Mouse (Mus musculus) midbrain, postnatal 0 days (tissue): ENCODE results near the gene Col4a2. TPM values are rescaled to one million over a fixed set of nuclear protein-coding genes. Genes with fewer than 3 reads are reported as not detected.
A peak's percentile ranks its signal among the peaks of the same experiment; 100 is the strongest.

ENCODE experiments used
- ATAC-seq: fragments of 200-750 bp; cut with Nextera tagmentation; 2 replicates; pipeline ENCODE4 v1.8.0; 2017; ENCODE audit warnings: moderate number of reproducible peaks, mild to moderate bottlenecking, moderate TSS enrichment, moderate library complexity; ENCODE audit not compliant: low FRiP score
- DNase-seq: peaks from one replicate; pipeline ENCODE4 v3.0.0-alpha.2; 2015; ENCODE audit warnings: low spot score
- H3K27ac ChIP-seq: fragments of 300-500 bp; sonication (generic); 2 replicates; pipeline ENCODE4 v1.5.1; 2014; ENCODE audit warnings: low read depth, mild to moderate bottlenecking, low read length, mixed read lengths
- H3K27me3 ChIP-seq: fragments of 300-500 bp; sonication (generic); 2 replicates; pipeline ENCODE4 v1.6.1; 2014; ENCODE audit warnings: low read length, control low read depth, mixed read lengths; ENCODE audit not compliant: insufficient read depth
- H3K36me3 ChIP-seq: fragments of 300-500 bp; sonication (generic); 2 replicates; pipeline ENCODE4 v1.6.1; 2014; ENCODE audit warnings: low read length, control low read depth, mixed read lengths; ENCODE audit not compliant: insufficient read depth
- H3K4me1 ChIP-seq: fragments of 300-500 bp; sonication (generic); 2 replicates; pipeline ENCODE4 v1.6.1; 2014; ENCODE audit warnings: mild to moderate bottlenecking, control low read depth, antibody characterized with exemption, low read length, mixed read lengths; ENCODE audit not compliant: insufficient read depth
- H3K4me2 ChIP-seq: fragments of 300-500 bp; sonication (generic); 2 replicates; pipeline ENCODE4 v1.6.1; 2014; ENCODE audit warnings: low read depth, mild to moderate bottlenecking, low read length, mixed read lengths; ENCODE audit not compliant: poor library complexity, severe bottlenecking
- H3K4me3 ChIP-seq: fragments of 300-500 bp; sonication (generic); 2 replicates; pipeline ENCODE4 v1.5.1; 2014; ENCODE audit warnings: low read depth, mild to moderate bottlenecking, low read length, moderate library complexity
- H3K9ac ChIP-seq: fragments of 300-500 bp; sonication (generic); replicated peaks from 2 replicates; pipeline ENCODE4 v1.6.1; 2014; ENCODE audit warnings: mild to moderate bottlenecking, low read length, moderate library complexity, mixed read lengths; ENCODE audit not compliant: poor library complexity, severe bottlenecking
- H3K9me3 ChIP-seq: fragments of 300-500 bp; sonication (generic); 2 replicates; pipeline ENCODE4 v1.6.1; 2016; ENCODE audit warnings: low read length, control low read depth
- CTCF ChIP-seq: IDR thresholded peaks from 2 replicates; pipeline ENCODE4 v1.5.1; 2016; ENCODE audit warnings: antibody characterized with exemption, mild to moderate bottlenecking
- WGBS: fragments of 180-500 bp; shearing (Covaris S2); extraction: QIAGEN DNeasy Blood & Tissue Kit; methylation state at CpG from one replicate; pipeline ENCODE4 v1.1.7; 2014; 5-methylcytosine and 5-hydroxymethylcytosine counted together
- polyA plus RNA-seq: library from polyadenylated mRNA; unstranded; fragments of >200 nt; fragmentation: Nextera tagmentation; extraction: Ambion mirVana; gene quantifications from 2 replicates; pipeline ENCODE4 v1.2.1, GENCODE M21; 2015
- total RNA-seq: library from RNA; depleted of rRNA; stranded (reverse); fragments of >200 nt; gene quantifications from 2 replicates; pipeline ENCODE4 v1.2.3, GENCODE M21; 2014

Col4a2 gene
- total and polyA plus RNA-seq, 2 experiments from 2014 or later: 31.3 to 92.5 TPM

DNA sequence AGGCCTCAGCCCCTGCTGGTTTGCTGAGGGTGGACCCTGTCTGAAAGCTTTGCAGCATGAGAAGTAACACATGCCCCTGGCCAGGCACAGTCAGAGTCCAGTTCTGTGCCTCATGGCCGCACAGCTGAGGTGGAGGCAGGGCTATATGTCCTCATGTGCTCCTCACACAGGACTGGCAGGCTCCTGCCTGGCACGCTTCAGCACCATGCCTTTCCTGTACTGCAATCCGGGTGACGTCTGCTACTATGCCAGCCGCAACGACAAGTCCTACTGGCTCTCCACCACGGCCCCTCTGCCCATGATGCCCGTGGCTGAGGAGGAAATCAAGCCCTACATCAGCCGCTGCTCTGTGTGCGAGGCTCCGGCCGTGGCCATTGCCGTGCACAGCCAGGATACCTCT lies 133.2 kb downstream of the Col4a2 start:
- H3K9ac ChIP-seq: no peak overlapping the region
- ATAC-seq: no peak
- 94% methylated on average over 13 of the region's 13 CpGs for WGBS

DNA sequence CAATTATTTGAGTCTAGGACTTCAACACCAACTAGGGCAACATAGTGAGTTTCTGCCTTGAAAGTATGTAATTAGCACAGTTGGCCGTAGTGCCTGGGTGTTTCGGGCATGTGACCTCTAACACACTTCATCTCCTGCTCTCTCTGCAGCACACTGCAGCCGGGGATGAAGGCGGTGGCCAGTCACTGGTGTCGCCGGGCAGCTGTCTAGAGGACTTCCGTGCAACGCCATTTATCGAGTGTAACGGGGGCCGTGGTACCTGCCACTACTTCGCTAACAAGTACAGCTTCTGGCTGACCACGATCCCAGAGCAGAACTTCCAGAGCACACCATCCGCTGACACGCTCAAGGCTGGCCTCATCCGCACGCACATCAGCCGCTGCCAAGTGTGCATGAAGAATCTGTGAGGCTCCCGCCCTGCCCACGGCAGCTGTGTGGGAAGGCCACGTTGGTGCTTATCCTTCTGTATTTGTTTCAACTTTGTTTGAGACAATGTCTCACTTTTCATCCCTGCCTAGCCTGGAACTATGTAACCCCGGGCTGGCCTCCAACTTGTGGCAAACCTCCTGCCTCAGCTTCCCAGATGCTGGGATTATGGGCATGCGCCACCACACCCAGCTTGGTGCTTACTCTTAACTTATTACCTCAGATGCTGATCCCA lies 135.4 kb downstream of the Col4a2 start:
- Histone ChIP-seq H3K36me3 (peaks cover 8% of the 10 kb centered on the region), H3K27ac (no peak overlapping the region), H3K4me3 (no peak overlapping the region), H3K9ac (no peak overlapping the region), H3K27me3 (no peaks in the 10 kb centered on the region), H3K4me1 (no peaks in the 10 kb centered on the region), H3K9me3 (no peaks in the 10 kb centered on the region), H3K4me2 (no peak overlapping the region)
- DNase-seq: no peak
- no peak for TF ChIP-seq CTCF
- WGBS: 94% methylated on average over 23 of the region's 23 CpGs
- no peak for ATAC-seq

More for the DNA sequence above, 133.2 kb downstream of the Col4a2 start:
- no peak for TF ChIP-seq CTCF
- DNase-seq: no peak
- Histone ChIP-seq H3K9me3 (no peaks in the 10 kb centered on the region), H3K36me3 (peaks cover 11% of the 10 kb centered on the region), H3K27me3 (no peaks in the 10 kb centered on the region), H3K4me2 (no peak overlapping the region), H3K27ac (no peak overlapping the region), H3K4me3 (no peak overlapping the region), H3K4me1 (no peaks in the 10 kb centered on the region)

DNA sequence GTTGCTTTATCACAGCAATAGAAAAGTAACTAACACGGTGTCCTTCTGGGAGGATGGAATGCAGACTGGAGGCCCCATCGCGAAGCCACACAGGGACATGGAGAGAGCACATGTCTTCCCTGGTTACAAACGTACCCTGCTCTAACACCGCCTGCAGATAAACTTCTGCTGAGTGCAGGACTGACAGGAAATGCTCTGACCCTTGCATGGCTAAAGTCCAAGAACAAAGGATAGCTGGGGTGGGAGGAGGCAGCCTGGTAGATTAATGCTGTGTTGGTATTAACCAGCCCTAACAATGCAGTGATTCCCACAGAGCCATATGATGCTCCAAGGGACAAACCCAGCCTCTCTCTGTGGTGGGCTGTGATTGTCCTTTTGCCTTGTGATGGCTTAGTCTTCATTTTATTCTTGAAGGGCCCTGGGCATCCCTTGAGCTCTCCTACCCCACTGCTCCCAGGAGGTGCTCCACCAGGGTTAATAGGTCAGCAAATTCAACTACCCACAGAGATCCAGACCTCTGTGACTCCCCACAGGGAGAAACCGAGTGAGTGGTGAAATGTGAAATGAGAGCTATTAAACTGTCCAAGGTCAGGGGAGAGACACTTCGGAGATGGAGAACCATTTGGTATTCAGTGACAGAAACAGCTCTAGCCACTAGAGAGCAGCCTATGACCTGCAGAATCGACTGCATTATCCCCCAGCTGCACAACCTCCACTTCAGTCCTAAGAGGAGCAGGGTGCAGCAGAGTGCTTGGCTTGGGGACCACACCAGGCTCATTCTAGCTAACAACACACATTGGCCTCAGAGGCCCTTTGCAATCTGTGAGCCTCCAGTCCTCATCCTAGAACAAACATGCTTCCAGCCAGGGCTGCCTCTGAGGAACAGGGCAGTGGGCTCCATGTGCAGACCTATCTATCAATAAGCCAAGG lies 137.8 kb downstream of the Col4a2 start:
- peak; percentile 69 for DNase-seq
- no peak overlapping the region for H3K4me2 ChIP-seq
- ATAC-seq: peak; percentile 63; the same call in 1 of the 2 replicates

DNA sequence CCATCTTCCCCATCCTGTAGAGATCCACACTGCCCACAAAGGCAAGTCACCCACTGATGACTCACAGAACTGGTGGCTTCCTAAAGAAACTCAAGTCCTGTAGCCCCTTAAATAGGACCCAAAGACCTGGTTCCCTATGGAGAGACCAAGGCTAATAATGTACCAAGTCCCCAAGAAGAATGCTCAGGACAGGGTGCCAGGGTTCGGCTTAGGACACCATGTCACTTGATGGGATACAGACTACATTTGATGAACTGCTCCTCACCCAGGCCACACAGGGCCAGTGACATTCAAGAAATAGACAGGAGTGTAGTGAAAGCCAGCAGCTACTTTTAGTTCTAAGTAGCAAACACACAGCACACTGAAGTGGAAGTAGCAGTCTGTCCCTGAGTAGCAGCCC lies 139.5 kb downstream of the Col4a2 start:
- H3K27ac ChIP-seq: no peak overlapping the region
- no peaks in the 10 kb centered on the region for H3K9me3 ChIP-seq
- H3K9ac ChIP-seq: no peak overlapping the region
- ATAC-seq (no peak), DNase-seq (no peak)
- no peaks in the 10 kb centered on the region for H3K4me1 ChIP-seq
- WGBS: 93% methylated on average over 1 of the region's 1 CpGs
- no peak overlapping the region for H3K4me3 ChIP-seq
- no peaks in the 10 kb centered on the region for H3K27me3 ChIP-seq
- H3K36me3 ChIP-seq: peaks cover 8% of the 10 kb centered on the region
- no peak for TF ChIP-seq CTCF
- no peak overlapping the region for H3K4me2 ChIP-seq

More for the DNA sequence above, 137.8 kb downstream of the Col4a2 start:
- peak; percentile 75 for TF ChIP-seq CTCF
- peaks cover 8% of the 10 kb centered on the region for H3K36me3 ChIP-seq
- no peaks in the 10 kb centered on the region for H3K27me3 ChIP-seq
- WGBS: 22% methylated on average over 8 of the region's 8 CpGs
- no peak overlapping the region for H3K27ac ChIP-seq
- no peak overlapping the region for H3K9ac ChIP-seq
- no peak overlapping the region for H3K4me3 ChIP-seq
- H3K9me3 ChIP-seq: no peaks in the 10 kb centered on the region
- H3K4me1 ChIP-seq: no peaks in the 10 kb centered on the region

DNA sequence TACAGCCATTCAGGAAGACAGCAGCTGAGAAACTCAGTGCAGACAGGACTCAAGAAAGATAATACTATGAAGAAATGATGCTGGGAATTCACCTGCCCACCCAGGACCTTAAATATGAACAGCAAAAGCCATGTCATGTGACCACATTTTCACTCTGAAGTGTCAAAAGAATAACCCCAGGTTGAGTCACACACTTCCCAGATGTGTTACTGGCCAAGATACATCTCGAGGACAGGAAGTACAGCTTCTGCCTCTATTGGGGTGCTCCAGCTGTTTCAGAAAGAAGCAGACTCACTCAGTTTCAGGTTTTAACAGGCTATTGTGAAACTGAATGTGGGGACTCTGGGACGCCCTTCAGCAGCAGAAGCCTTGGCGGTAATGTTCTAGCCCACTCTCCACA lies 140.0 kb downstream of the Col4a2 start:
- DNase-seq (no peak), ATAC-seq (no peak)
- H3K36me3 ChIP-seq: peaks cover 8% of the 10 kb centered on the region
- no peak overlapping the region for H3K4me3 ChIP-seq
- no peaks in the 10 kb centered on the region for H3K4me1 ChIP-seq
- no peaks in the 10 kb centered on the region for H3K9me3 ChIP-seq
- H3K27ac ChIP-seq: no peak overlapping the region; the same call in 1 of the 2 replicates
- no peak for TF ChIP-seq CTCF
- no peaks in the 10 kb centered on the region for H3K27me3 ChIP-seq
- WGBS: 45% methylated on average over 3 of the region's 3 CpGs
- no peak overlapping the region for H3K4me2 ChIP-seq
- no peak overlapping the region for H3K9ac ChIP-seq

DNA sequence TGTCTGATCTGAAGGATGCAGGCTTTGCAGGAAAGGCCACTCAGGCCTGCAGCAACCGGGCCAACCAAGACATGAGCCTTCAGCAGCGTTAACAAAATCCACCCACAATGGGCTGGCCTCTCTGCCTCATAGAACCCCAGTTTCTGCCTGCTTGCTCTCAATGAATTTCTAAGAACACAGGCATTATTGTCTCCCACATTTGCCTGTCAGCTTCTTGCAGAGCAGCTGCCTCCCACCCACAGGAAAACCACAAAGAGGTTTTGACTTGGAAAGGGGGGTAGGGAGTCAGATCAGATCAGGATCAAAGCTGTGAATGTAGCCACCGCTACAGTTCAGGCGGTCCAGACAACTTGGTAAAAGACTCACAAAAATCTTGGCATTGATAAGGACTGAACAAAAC lies 140.4 kb downstream of the Col4a2 start:
- Histone ChIP-seq H3K9me3 (no peaks in the 10 kb centered on the region), H3K4me1 (no peaks in the 10 kb centered on the region), H3K4me2 (no peak overlapping the region), H3K27me3 (no peaks in the 10 kb centered on the region), H3K36me3 (peaks cover 8% of the 10 kb centered on the region), H3K27ac (no peak overlapping the region; the same call in 1 of the 2 replicates), H3K9ac (no peak overlapping the region), H3K4me3 (no peak overlapping the region)
- no peak for TF ChIP-seq CTCF
- peak; percentile 44 for DNase-seq
- WGBS: 23% methylated on average over 4 of the region's 4 CpGs
- no peak for ATAC-seq
